Mouse (Mus musculus): ENCODE data around the gene Camkk1.

Camkk1 gene

DNA sequence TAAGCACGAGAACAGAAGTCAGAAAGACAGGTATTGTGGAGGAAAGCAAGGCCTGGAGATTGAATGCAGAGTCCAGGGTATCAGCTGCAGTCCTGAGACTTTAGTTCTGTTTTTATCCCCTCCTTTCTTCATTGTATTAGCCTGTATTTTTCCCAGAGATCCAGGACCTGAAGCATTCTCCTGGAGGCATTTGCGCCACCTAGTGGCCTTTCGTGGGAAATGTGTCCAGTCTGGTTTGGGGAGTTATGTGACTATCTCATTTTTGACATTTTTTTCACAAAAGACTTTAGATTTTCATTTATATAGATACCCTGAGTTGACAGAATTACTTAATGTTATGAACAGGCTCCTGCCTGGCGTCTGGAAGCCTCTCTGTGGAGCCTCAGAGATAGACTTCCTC lies 30.5 kb downstream of the Camkk1 start:
- peak; percentile 35 to 70 for DNase-seq (ENCODE audit: low spot score in 2 of 2)

GRCm38 (mm10) chr11:73052795-73053194 lies 34.0 kb downstream of the Camkk1 start:
- DNase-seq (ENCODE audit: low spot score in 2 of 2): no peak

- DNase-seq (ENCODE audit: low spot score in 2 of 2): no peak
Observed at GRCm38 (mm10) chr11:73057701-73058100, 38.9 kb downstream of the Camkk1 start.

DNA sequence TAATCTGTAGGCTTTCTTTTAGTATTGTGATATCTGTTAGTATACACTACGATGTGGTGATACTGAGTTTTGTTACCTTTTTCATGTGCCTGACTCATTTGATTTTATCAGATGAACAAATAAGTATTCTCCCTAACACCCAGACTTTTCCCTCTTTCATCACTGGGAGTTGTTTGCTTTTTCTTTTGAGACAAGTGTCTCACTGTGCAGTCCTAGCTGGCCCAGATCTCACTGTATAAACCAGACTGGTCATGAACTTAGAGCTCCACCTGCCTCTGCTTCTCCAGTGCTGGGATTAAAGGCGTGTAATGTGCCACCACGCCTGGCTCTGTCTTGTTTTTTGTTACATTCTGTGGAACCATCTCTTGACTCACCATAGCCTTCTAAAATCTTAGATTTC lies 40.8 kb downstream of the Camkk1 start:
- DNase-seq (ENCODE audit: low spot score in 2 of 2): no peak

DNA sequence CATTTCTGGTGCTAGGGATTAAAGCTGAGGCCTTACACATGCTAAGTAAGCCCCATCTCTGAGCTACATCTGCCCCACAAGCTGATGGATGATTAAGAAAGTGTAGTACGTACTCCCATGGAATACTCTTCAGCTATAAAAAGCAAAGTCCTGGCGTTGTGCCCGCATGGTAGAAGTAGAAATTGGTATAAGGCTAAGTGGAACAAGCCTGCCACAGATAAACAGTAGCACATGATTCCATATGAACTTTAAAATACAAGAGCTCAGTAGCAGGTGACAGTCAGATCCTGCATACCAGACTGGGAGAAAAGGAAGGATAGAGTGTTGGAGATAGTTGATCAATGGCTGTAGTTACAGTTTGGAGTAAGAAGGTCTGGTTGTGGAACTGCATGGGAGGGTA lies 42.6 kb downstream of the Camkk1 start:
- DNase-seq (ENCODE audit: low spot score in 2 of 2): no peak

DNA sequence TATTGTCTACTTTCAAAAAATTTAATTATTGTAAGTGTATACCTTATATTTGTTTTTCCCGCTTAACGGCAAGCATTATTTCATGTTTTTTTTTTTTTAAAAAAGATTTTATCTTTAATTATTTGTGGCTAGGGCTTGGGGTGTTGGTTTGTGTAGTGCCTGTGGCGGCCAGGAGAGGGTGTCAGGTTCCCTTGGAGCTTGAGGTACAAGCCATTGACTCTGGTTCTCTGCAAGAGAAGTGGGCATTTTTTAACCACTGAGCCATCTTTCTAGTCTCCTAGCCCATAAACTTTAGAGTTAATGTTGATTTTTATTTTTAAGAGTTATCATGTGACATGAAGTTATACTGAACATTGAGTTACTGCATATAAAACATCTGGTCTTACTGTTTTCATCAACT lies 53.0 kb downstream of the Camkk1 start:
- DNase-seq (ENCODE audit: low spot score in 2 of 2): no peak

DNA sequence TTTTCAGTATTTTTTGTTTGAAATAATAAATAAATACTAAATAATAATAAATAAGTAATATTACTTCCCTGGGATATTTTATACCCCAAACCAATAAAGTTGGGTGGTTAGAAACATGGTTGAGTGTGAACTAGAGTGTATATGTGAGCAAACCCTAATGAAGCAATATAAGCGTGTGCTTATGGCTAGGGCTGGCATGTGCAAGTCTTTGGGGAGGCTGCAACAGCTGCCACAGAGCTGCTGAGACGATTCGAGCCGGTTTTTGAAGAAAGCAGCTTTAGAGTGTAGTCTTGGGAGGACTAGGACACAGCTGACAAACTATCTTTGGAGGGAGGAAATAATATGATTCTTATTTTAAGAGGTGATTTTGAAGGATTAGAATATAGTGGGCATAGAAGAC lies 57.5 kb downstream of the Camkk1 start:
- no peak for DNase-seq (ENCODE audit: low spot score in 2 of 2)

GRCm38 (mm10) chr11:73076733-73077132 lies 57.9 kb downstream of the Camkk1 start:
- DNase-seq (ENCODE audit: low spot score in 2 of 2): no peak

DNA sequence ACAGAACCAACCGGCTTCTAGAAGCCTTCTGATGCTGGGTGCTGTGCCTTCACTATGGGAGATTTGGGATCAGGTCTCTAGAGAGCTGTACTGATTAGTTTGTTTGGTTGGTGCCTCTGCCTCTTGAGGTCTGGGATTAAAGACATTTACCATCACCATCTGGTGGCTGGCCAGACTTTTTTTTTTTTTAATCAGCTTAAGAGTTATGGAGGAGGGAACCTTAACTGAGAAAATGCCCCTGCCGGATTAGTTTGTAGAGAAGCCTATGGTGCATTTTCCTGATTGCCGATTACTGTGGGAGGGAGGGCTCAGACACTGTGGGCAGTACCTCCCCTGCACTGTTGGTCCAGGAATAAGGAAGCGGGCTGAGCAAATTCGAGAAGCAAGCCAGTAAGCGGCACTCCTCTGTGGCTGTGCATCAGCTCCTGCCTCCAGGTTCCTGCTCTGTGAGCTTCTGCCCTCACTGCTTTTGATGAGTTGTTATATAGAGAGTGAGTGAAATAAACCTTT lies 58.5 kb downstream of the Camkk1 start:
- DNase-seq (ENCODE audit: low spot score in 2 of 2): no peak

- no peak for DNase-seq (ENCODE audit: low spot score in 2 of 2)
Observed at GRCm38 (mm10) chr11:73078615-73079014, 59.8 kb downstream of the Camkk1 start.

- no peak for DNase-seq (ENCODE audit: low spot score in 2 of 2)
Observed at GRCm38 (mm10) chr11:73080306-73080705, 61.5 kb downstream of the Camkk1 start.

GRCm38 (mm10) chr11:73084303-73084702 lies 65.5 kb downstream of the Camkk1 start:
- DNase-seq (ENCODE audit: low spot score in 2 of 2): no peak

DNA sequence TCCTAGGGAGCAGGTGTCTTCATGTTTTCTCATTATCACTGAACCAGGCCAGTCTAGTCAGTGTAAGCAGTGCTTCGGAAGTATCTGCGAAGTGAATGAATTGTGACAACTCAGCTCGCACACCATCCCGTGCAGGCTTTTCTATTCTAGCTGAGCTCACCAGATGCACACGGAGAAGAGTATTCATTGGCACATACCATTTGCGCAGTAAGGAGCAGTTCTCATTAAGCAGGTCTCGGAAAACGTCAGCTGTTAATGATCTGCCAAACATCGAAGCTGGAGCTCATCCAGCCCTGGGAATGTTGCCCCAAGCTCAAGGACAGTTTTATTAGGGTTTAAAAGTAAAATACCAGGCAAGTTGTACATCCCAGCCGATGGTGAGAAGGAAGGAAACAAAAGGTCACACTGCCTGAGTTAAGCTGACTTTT lies 66.0 kb downstream of the Camkk1 start:
- no peak for DNase-seq (ENCODE audit: low spot score in 2 of 2)

- DNase-seq (ENCODE audit: low spot score in 2 of 2): no peak
Observed at GRCm38 (mm10) chr11:73085391-73085790, 66.6 kb downstream of the Camkk1 start.

DNA sequence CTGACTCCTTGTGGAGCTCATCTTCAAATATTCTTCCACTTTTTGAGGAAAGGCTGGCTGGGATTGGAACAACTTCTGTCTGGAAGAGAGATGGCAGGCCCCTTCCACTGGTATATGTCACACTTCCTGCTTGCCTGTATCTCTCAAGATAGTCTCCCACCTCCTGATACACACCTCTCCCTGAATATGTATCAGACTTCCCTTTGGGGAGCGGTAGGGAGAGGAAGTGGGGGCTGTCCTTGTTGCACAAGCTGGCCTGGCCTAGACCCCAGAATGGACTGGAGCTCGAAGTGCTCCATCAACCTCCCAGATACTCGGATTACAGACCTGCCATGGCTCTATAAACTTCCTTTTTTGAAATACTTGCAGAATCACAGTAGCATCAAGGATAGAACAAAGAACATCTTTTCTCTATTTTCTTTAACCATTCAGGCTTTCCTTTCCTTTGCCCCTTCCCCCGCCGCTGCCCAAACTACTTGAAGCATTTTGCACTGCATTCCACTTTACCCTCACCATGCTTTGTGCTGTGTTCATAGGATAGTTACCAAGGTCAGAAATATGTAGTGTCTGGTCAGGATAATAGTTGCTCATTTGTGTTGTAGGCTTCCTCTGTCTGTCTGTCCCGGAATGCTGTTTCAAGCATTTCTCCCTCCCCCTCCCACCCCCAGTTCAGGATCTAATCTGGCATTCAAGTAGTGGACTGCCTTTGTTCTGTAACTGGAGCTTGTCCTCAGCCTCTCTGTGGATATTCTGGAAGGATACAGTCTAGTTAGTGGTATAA lies 69.1 kb downstream of the Camkk1 start:
- no peak for DNase-seq (ENCODE audit: low spot score in 2 of 2)

DNA sequence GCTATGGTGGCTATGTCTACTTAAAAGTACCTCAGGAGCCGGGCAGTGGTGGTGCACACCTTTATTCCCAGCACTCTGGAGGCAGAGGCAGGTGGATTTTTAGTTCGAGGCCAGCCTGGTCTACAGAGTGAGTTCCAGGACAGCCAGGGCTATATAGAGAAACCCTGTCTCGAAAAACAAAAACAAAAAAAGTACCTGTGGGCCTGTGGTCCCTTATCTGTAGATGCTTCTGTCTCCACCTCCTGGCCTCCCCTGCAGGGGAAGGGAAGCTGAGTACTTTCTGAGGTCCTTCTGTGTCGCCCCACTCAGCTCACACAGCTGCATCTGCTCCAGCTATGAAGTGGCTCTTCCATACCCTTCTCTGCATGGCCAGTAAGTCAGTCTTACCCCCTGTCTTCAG lies 71.5 kb downstream of the Camkk1 start, which contains the start of gene Itgae:
TSS of gene Itgae (plus strand) at position 301 of the 400 bp plus-strand sequence.
- DNase-seq (ENCODE audit: low spot score in 2 of 2): no peak

DNA sequence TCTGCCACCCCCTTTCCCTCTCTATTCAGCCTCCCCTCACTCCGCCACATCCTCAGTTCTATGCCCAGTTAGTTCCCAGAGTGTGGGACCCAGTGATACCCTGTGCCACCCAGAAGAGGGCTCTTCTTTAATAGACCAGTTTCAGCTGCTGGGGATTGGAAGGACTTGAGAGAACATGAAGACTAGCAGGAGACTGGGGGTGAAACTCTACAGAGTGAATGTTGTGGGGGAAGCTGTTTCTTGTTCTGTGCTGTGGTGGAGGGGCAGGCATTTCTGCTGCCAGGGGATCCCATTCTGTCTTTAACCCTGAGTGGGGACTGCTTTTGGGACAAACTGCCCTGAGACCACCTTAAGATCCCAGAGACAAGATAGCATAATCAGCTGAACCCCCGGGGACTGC lies 72.0 kb downstream of the Camkk1 start:
- DNase-seq (ENCODE audit: low spot score in 2 of 2): no peak
